Mouse (Mus musculus): ENCODE results near the gene Zfp207. TPM values are rescaled to one million over a fixed set of nuclear protein-coding genes. Genes with fewer than 3 reads are reported as not detected.

The Zfp207 gene
- polyA plus RNA-seq (2015; fragmentation: Illumina TruSeq; extraction: RNeasy Lipid Tissue Mini Kit (QIAGEN cat#74804); ENCODE audit: insufficient read depth, low read depth, low replicate concordance): 24.9 TPM

DNA sequence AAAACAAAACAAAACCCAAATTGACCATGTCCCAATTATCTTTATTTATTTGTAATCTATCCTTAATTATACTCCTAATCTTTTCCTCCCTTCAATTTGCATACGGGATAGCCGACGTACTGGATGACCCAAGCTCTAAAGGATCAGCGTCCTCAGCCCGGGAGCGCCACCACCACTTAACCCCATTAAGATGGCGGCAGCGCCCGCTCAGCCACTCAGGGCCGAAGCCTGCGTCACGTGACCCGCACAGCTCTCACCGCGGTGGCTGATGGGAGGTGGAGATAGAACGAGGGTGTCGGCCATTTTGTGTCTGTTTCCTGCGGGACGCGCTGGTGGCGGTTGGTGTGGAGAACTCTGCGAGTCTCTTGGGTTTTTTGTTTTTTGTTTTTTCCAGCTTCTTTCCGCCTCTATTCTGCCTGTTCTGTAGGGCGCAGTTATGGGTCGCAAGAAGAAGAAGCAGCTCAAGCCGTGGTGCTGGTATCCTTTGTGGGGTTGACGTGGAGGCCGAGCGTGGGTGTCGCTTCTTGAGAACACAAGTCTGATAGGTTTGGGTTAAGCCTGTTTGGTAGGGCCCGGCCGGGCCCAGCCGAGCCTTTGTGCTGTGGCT lies at the start of gene Zfp207:
Gene Zfp207 (plus strand): TSS at position 261 of the 607 bp plus-strand sequence.

DNA sequence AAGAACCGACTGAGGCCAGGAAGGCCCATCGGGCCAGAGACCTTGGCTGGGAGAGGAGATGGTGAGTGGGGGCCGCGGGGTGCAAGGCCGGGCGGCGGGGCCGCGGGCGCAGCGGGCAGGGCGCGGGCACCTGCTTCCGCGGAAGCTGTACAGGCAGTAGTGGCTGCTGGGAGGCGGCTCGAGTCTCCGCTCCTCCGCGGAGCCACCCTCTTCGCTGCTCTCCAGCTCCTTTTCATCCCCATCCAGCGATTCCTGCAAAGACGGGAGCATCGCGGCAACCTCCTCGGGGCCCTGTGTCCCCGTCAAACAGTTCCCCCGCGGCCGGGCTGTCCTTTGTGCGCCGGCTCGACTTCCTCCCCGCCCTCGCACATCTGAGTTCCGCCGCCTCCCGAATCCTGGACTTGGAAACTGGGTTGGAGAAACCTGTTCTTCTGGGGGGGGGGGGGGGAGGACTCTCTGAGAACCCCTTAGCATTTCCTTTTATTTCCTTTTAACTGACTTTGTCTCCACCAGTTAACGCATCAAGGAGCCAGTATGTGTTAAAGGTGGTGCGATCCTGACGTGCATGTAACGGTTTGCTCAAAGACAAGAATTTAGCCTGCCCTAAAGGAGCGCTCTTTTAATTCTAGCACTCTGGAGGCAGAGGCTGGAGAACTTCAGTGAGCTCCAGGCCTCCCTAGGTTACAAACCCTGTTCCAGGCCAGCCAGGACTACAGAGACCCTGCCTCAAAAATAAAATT lies 5.2 kb upstream of the Zfp207 start, which contains the start of gene 5730455P16Rik:
Gene 5730455P16Rik (minus strand): TSS at position 323 of the 740 bp plus-strand sequence.

GRCm38 (mm10) chr11:80428381-80429008 lies 45.4 kb downstream of the Zfp207 start, which contains the start of gene Psmd11:
Gene Psmd11 (plus strand): TSS chr11:80428615.

Other genes with a start within 250 kb of the Zfp207 start
- gene Tefm, start 241.1 kb upstream of the Zfp207 start, polyA plus RNA-seq (2015; fragmentation: Illumina TruSeq; extraction: RNeasy Lipid Tissue Mini Kit (QIAGEN cat#74804); ENCODE audit: insufficient read depth, low read depth, low replicate concordance): 4.9 TPM
- 3.8 TPM for gene Adap2, start 229.2 kb upstream of the Zfp207 start, polyA plus RNA-seq (2015; fragmentation: Illumina TruSeq; extraction: RNeasy Lipid Tissue Mini Kit (QIAGEN cat#74804); ENCODE audit: insufficient read depth, low read depth, low replicate concordance)
- gene Rnf135, start 199.4 kb upstream of the Zfp207 start, polyA plus RNA-seq (2015; fragmentation: Illumina TruSeq; extraction: RNeasy Lipid Tissue Mini Kit (QIAGEN cat#74804); ENCODE audit: insufficient read depth, low read depth, low replicate concordance): 3.4 TPM
- gene Rhot1, start 174.3 kb upstream of the Zfp207 start, polyA plus RNA-seq (2015; fragmentation: Illumina TruSeq; extraction: RNeasy Lipid Tissue Mini Kit (QIAGEN cat#74804); ENCODE audit: insufficient read depth, low read depth, low replicate concordance): 13.5 TPM
- gene Rhbdl3, start 82.4 kb upstream of the Zfp207 start, polyA plus RNA-seq (2015; fragmentation: Illumina TruSeq; extraction: RNeasy Lipid Tissue Mini Kit (QIAGEN cat#74804); ENCODE audit: insufficient read depth, low read depth, low replicate concordance): 1.5 TPM
- gene 5730455P16Rik, start 5.2 kb upstream of the Zfp207 start, polyA plus RNA-seq (2015; fragmentation: Illumina TruSeq; extraction: RNeasy Lipid Tissue Mini Kit (QIAGEN cat#74804); ENCODE audit: insufficient read depth, low read depth, low replicate concordance): 3.0 TPM
- 12.6 TPM for gene Psmd11, start 45.3 kb downstream of the Zfp207 start, polyA plus RNA-seq (2015; fragmentation: Illumina TruSeq; extraction: RNeasy Lipid Tissue Mini Kit (QIAGEN cat#74804); ENCODE audit: insufficient read depth, low read depth, low replicate concordance)
- not detected for gene Cdk5r1, start 93.7 kb downstream of the Zfp207 start, polyA plus RNA-seq (2015; fragmentation: Illumina TruSeq; extraction: RNeasy Lipid Tissue Mini Kit (QIAGEN cat#74804); ENCODE audit: insufficient read depth, low read depth, low replicate concordance)